In genomic region chr13:52726043-52726442, GRCm38 (mm10) we compare ENCODE assay signal across 16 mouse cellular contexts.
DNase-seq lines count a peak whose midpoint lies in the region; ATAC-seq and TF ChIP-seq lines count a peak whose summit lies in the region.
"Had no signal": no experiment of that assay in that cellular context is flagged by ENCODE, and none has a peak within 500 bp of the region (broad histone marks: within the 10 kb centered on the region; RNA-seq: fewer than 3 reads in every experiment).

No protein-coding gene starts in this region.

- H3K4me2 ChIP-seq in forebrain, embryonic 14.5 days (ENCODE audit: low read length): no peak overlapping the region
- H3K4me2 ChIP-seq in forebrain, embryonic 11.5 days (ENCODE audit: low read depth, low read length, severe bottlenecking): no peak overlapping the region
- H3K4me2 ChIP-seq: liver, embryonic 13.5 days had no signal

- ATAC-seq in forebrain, embryonic 14.5 days: no peak
- ATAC-seq in forebrain, embryonic 11.5 days (replicated peaks; ENCODE audit: low FRiP score): no peak
- peak; percentile 46 for ATAC-seq in granulocyte monocyte progenitor cell, adult 5-6 weeks (replicated peaks; ENCODE audit: poor library complexity, severe bottlenecking)
- ATAC-seq in megakaryocyte progenitor cell, adult 5-6 weeks (replicated peaks; ENCODE audit: poor library complexity): 0 out of 2 replicates have a peak, but pooled peaks have one; percentile 30
- ATAC-seq: activated CD4-positive, CD25-positive, alpha-beta regulatory T cell, adult 4 months; inflammation-experienced regulatory T-cells, adult 6 months had no signal

- no peak overlapping the region for H3K27ac ChIP-seq in forebrain, embryonic 14.5 days (ENCODE audit: low read depth, low read length)
- no peak overlapping the region for H3K27ac ChIP-seq in forebrain, embryonic 11.5 days (ENCODE audit: low read depth, low read length)
- H3K27ac ChIP-seq: liver, embryonic 13.5 days had no signal

- TF ChIP-seq CTCF in lung, adult 2 months (IDR thresholded peaks at IDR 0.05; ENCODE audit: insufficient read depth, low read length): no peak

- H3K27me3 ChIP-seq in forebrain, embryonic 14.5 days (replicated peaks; ENCODE audit: control insufficient read depth, insufficient read depth, low read length): no peaks in the 10 kb centered on the region
- H3K27me3 ChIP-seq in forebrain, embryonic 11.5 days (ENCODE audit: control insufficient read depth, insufficient read depth, low read length): no peaks in the 10 kb centered on the region
- H3K27me3 ChIP-seq: liver, embryonic 13.5 days had no signal

- TF ChIP-seq POLR2A in lung, adult 2 months (IDR thresholded peaks at IDR 0.05; ENCODE audit: borderline replicate concordance, extremely low read depth, low read depth, low read length): no peak

- 76% methylated on average over 10 of the region's 10 CpGs for WGBS in forebrain, embryonic 14.5 days
- 78% methylated on average over 10 of the region's 10 CpGs for WGBS in forebrain, embryonic 11.5 days
- WGBS in lung, adult 2 months: 23% methylated on average over 10 of the region's 10 CpGs

- H3K4me3 ChIP-seq in forebrain, embryonic 14.5 days (ENCODE audit: low read depth, low read length): no peak overlapping the region
- H3K4me3 ChIP-seq in forebrain, embryonic 11.5 days (ENCODE audit: low read depth, low read length): no peak overlapping the region
- no peak overlapping the region for H3K4me3 ChIP-seq in lung, adult 2 months (replicated peaks; ENCODE audit: extremely low read depth, low read depth, low read length)
- H3K4me3 ChIP-seq: erythroblast, embryonic 14.5 days; liver, embryonic 13.5 days had no signal

- peak; percentile 13 for DNase-seq in forebrain, embryonic 14.5 days (ENCODE audit: low spot score)
- DNase-seq in forebrain, embryonic 11.5 days (ENCODE audit: low spot score): no peak
- peak; percentile 35 to 42 for DNase-seq in lung, adult 18-20 months
- DNase-seq in lung, adult 2 months: no peak
- no peak for DNase-seq in left cerebral cortex, adult 8-10 months (ENCODE audit: low spot score in 2 of 2)
- no peak for DNase-seq in adrenal gland, postnatal 10 days
- DNase-seq: cerebellum, postnatal 14 days; layer of hippocampus, postnatal 36 days; liver, embryonic 13.5 days; thymus, postnatal 14 days had no signal

- no peaks in the 10 kb centered on the region for H3K9me3 ChIP-seq in forebrain, embryonic 14.5 days (replicated peaks; ENCODE audit: control insufficient read depth, low read length)
- H3K9me3 ChIP-seq in forebrain, embryonic 11.5 days (ENCODE audit: control insufficient read depth, low read length): no peaks in the 10 kb centered on the region
- H3K9me3 ChIP-seq: liver, embryonic 13.5 days had no signal

- H3K9ac ChIP-seq in forebrain, embryonic 14.5 days (ENCODE audit: low read length): no peak overlapping the region
- no peak overlapping the region for H3K9ac ChIP-seq in forebrain, embryonic 11.5 days (ENCODE audit: low read length)
- H3K9ac ChIP-seq: liver, embryonic 13.5 days had no signal

- H3K4me1 ChIP-seq in forebrain, embryonic 14.5 days (ENCODE audit: control insufficient read depth, insufficient read depth, low read length): peaks cover 6% of the 10 kb centered on the region
- peaks cover 5% of the 10 kb centered on the region; the same call in 1 of the 2 replicates for H3K4me1 ChIP-seq in forebrain, embryonic 11.5 days (replicated peaks; ENCODE audit: control insufficient read depth, insufficient read depth, low read length)
- no peaks in the 10 kb centered on the region for H3K4me1 ChIP-seq in lung, adult 2 months (ENCODE audit: control insufficient read depth, insufficient read depth, low read length)
- H3K4me1 ChIP-seq: liver, embryonic 13.5 days had no signal

- no peaks in the 10 kb centered on the region for H3K36me3 ChIP-seq in forebrain, embryonic 14.5 days (ENCODE audit: control insufficient read depth, insufficient read depth, low read length)
- H3K36me3 ChIP-seq in forebrain, embryonic 11.5 days (ENCODE audit: control insufficient read depth, insufficient read depth, low read length): no peaks in the 10 kb centered on the region
- H3K36me3 ChIP-seq: G1E; liver, embryonic 13.5 days had no signal

Comparison
In these comparisons a context has a peak if more than half of its experiments do, and no peak if none do; other contexts are left out.
1. DNase-seq: peak in forebrain, embryonic 14.5 days (single experiment) and lung, adult 18-20 months (2 of 2); none in forebrain, embryonic 11.5 days (single experiment), lung, adult 2 months (single experiment), left cerebral cortex, adult 8-10 months (0 of 2) and adrenal gland, postnatal 10 days (single experiment).
2. ATAC-seq: peak in granulocyte monocyte progenitor cell, adult 5-6 weeks (single experiment) and megakaryocyte progenitor cell, adult 5-6 weeks (single experiment); none in forebrain, embryonic 14.5 days (single experiment) and forebrain, embryonic 11.5 days (single experiment).